ENCODE assay signal across 8 mouse cellular contexts in the genomic region with DNA sequence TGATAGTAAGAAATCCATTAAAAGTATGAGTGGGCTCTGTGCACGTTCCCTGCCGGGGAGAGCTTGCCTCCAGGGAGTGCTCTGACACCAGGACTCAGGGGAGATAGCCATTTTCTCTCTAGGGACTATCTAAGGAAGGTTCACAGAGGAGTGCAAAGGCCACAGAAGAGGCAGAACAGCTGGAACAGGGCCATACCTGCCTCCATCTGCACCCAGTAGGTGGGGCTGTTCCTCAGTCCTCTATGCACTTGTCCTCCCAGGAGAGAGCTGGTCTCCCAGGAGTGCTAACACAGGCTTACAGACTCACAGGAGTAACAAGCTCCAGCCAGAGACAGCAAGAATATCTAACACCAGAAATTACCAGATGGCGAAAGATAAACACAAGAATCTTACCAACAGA.
DNase-seq lines count a peak whose midpoint lies in the region; ATAC-seq and TF ChIP-seq lines count a peak whose summit lies in the region.

No protein-coding gene starts in this region.

- peak; percentile 79 for TF ChIP-seq CTCF in bone marrow, adult 2 months (IDR thresholded peaks at IDR 0.05; ENCODE audit: control insufficient read depth, insufficient read depth, low read length)

- no peak overlapping the region for H3K27ac ChIP-seq in bone marrow, adult 2 months (ENCODE audit: control insufficient read depth, insufficient read depth, low read depth, low read length, poor library complexity)
- no peak overlapping the region for H3K27ac ChIP-seq in forebrain, embryonic 12.5 days

- no peak for TF ChIP-seq POLR2A in bone marrow, adult 2 months (IDR thresholded peaks at IDR 0.05; ENCODE audit: borderline replicate concordance, control insufficient read depth, low read depth, low read length)

- no peak overlapping the region for H3K4me3 ChIP-seq in bone marrow, adult 2 months (replicated peaks; ENCODE audit: control insufficient read depth, low read depth, low read length)
- H3K4me3 ChIP-seq in forebrain, embryonic 12.5 days (replicated peaks), result no peak overlapping the region

- no peaks in the 10 kb centered on the region for H3K27me3 ChIP-seq in forebrain, embryonic 12.5 days

- DNase-seq in spleen, adult 18-20 months, result peak; percentile 21 to 60
- no peak for DNase-seq in spleen, adult 12 weeks (ENCODE audit: low spot score)
- DNase-seq in kidney, postnatal 4 days, result peak; percentile 42 to 59
- peak; percentile 11 to 54 for DNase-seq in spleen, postnatal 10 days (ENCODE audit: low spot score in 2 of 2)
- no peak for DNase-seq in frontal cortex, postnatal 14 days (ENCODE audit: low spot score in 2 of 2)

- no peaks in the 10 kb centered on the region for H3K4me1 ChIP-seq in bone marrow, adult 2 months (ENCODE audit: control insufficient read depth, insufficient read depth, low read length)
- H3K4me1 ChIP-seq in forebrain, embryonic 12.5 days, result no peaks in the 10 kb centered on the region

- H3K9me3 ChIP-seq in forebrain, embryonic 12.5 days, result no peaks in the 10 kb centered on the region

- peak; percentile 82 for ATAC-seq in granulocyte monocyte progenitor cell, adult 5-6 weeks (replicated peaks; ENCODE audit: poor library complexity, severe bottlenecking)
- ATAC-seq in forebrain, embryonic 12.5 days (ENCODE audit: low FRiP score), result no peak

- H3K4me2 ChIP-seq in forebrain, embryonic 12.5 days, result no peak overlapping the region

- WGBS in bone marrow, adult 2 months, result 65% methylated on average over 3 of the region's 3 CpGs
- 72% methylated on average over 3 of the region's 3 CpGs for WGBS in forebrain, embryonic 12.5 days

- no peaks in the 10 kb centered on the region for H3K36me3 ChIP-seq in forebrain, embryonic 12.5 days (replicated peaks)

- no peak overlapping the region for H3K9ac ChIP-seq in forebrain, embryonic 12.5 days

Comparison
In these comparisons a context has a peak if more than half of its experiments do, and no peak if none do; other contexts are left out.
1. DNase-seq: peak in spleen, adult 18-20 months (2 of 2), kidney, postnatal 4 days (2 of 2) and spleen, postnatal 10 days (2 of 2); none in spleen, adult 12 weeks (single experiment) and frontal cortex, postnatal 14 days (0 of 2).